Mouse (Mus musculus) heart, postnatal 0 days (tissue): Measurements from ENCODE around the gene Rac2. TPM values are rescaled to one million over a fixed set of nuclear protein-coding genes. Genes with fewer than 3 reads are reported as not detected.
A peak's percentile ranks its signal among the peaks of the same experiment; 100 is the strongest.

Experiments
- ATAC-seq: fragments of 200-750 bp; cut with Nextera tagmentation; 2 replicates; pipeline ENCODE4 v1.8.0; 2017; ENCODE audit warnings: low read depth, moderate number of reproducible peaks, moderate library complexity; ENCODE audit not compliant: insufficient read depth
- DNase-seq: peaks from one replicate; pipeline ENCODE4 v3.0.0-alpha.2; 2016; ENCODE audit warnings: low spot score
- H3K27ac ChIP-seq: fragments of 300-500 bp; sonication (generic); 2 replicates; pipeline ENCODE4 v1.5.1; 2014; ENCODE audit warnings: low read depth, mild to moderate bottlenecking
- H3K27me3 ChIP-seq: fragments of 300-500 bp; sonication (generic); 2 replicates; pipeline ENCODE4 v1.6.1; 2014; ENCODE audit warnings: low read length, mixed read lengths; ENCODE audit not compliant: control insufficient read depth, insufficient read depth
- H3K36me3 ChIP-seq: fragments of 300-500 bp; sonication (generic); replicated peaks from 2 replicates; pipeline ENCODE4 v1.6.1; 2014; ENCODE audit warnings: low read length, mixed read lengths; ENCODE audit not compliant: control insufficient read depth, insufficient read depth
- H3K4me1 ChIP-seq: fragments of 300-500 bp; sonication (generic); 2 replicates; pipeline ENCODE4 v1.6.1; 2014; ENCODE audit warnings: antibody characterized with exemption; ENCODE audit not compliant: control insufficient read depth, insufficient read depth
- H3K4me2 ChIP-seq: fragments of 300-500 bp; sonication (generic); 2 replicates; pipeline ENCODE4 v1.6.1; 2014; ENCODE audit warnings: low read depth, mild to moderate bottlenecking, low read length, moderate library complexity
- H3K4me3 ChIP-seq: fragments of 300-500 bp; sonication (generic); 2 replicates; pipeline ENCODE4 v1.5.1; 2014; ENCODE audit warnings: low read depth, low read length
- H3K9ac ChIP-seq: fragments of 300-500 bp; sonication (generic); replicated peaks from 2 replicates; pipeline ENCODE4 v1.6.1; 2014; ENCODE audit warnings: low read depth, low read length, mixed read lengths
- H3K9me3 ChIP-seq: fragments of 300-500 bp; sonication (generic); replicated peaks from 2 replicates; pipeline ENCODE4 v1.6.1; 2016; ENCODE audit warnings: low read length; ENCODE audit not compliant: control insufficient read depth
- CTCF ChIP-seq: IDR thresholded peaks from 2 replicates; pipeline ENCODE4 v1.5.1; 2016; ENCODE audit warnings: antibody characterized with exemption, control low read depth, low read depth
- EP300 ChIP-seq: IDR thresholded peaks from 2 replicates; pipeline ENCODE4 v1.6.1; 2016; ENCODE audit warnings: antibody characterized with exemption, low read depth
- WGBS: fragments of 180-500 bp; shearing (Covaris S2); extraction: QIAGEN DNeasy Blood & Tissue Kit; methylation state at CpG from one replicate; pipeline ENCODE4 v1.1.7; 2014; 5-methylcytosine and 5-hydroxymethylcytosine counted together
- polyA plus RNA-seq: library from polyadenylated mRNA; unstranded; fragments of >200 nt; fragmentation: Nextera tagmentation; extraction: Ambion mirVana; gene quantifications from 2 replicates; pipeline ENCODE4 v1.2.1, GENCODE M21; 2015
- total RNA-seq: library from RNA; depleted of rRNA; stranded (reverse); fragments of >200 nt; gene quantifications from 2 replicates; pipeline ENCODE4 v1.2.3, GENCODE M21; 2014; ENCODE audit warnings: low replicate concordance

The Rac2 gene
- total and polyA plus RNA-seq, 2 experiments from 2014 or later: 3.1 to 4.0 TPM

DNA sequence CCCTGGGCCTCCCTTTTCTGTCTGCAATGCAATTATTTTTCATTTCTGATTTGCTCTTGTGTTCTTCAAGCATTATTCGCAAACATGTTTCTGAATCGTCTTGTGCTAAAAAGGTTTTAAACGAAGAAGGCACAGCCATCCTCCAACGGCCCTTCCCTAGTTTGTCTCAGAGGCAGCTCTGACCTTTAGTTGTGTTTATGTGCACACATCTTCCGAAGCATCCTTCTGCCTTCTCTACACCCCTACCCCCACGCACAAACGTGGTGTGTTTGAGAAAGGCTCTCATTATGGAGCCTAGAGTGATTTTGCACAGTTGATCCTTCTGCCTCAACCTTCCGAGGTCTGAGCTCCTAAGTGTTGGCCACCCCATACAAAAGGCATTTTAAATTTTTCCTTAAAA lies 23.9 kb downstream of the Rac2 start:
- no peak for ATAC-seq
- peaks cover 16% of the 10 kb centered on the region for H3K27me3 ChIP-seq
- no peak overlapping the region for H3K4me2 ChIP-seq
- H3K27ac ChIP-seq: no peak overlapping the region
- no peak overlapping the region for H3K9ac ChIP-seq
- peaks cover 6% of the 10 kb centered on the region for H3K9me3 ChIP-seq
- no peak overlapping the region for H3K4me3 ChIP-seq
- TF ChIP-seq EP300 (no peak), CTCF (no peak)
- H3K36me3 ChIP-seq: no peaks in the 10 kb centered on the region
- no peaks in the 10 kb centered on the region for H3K4me1 ChIP-seq
- DNase-seq: no peak
- 74% methylated on average over 8 of the region's 8 CpGs for WGBS

- Histone ChIP-seq H3K4me3 (no peak overlapping the region), H3K4me2 (no peak overlapping the region), H3K36me3 (no peaks in the 10 kb centered on the region), H3K27me3 (peaks cover 16% of the 10 kb centered on the region), H3K9me3 (peaks cover 6% of the 10 kb centered on the region), H3K4me1 (no peaks in the 10 kb centered on the region), H3K27ac (no peak overlapping the region), H3K9ac (no peak overlapping the region)
- DNase-seq (no peak), ATAC-seq (no peak)
- no peak for TF ChIP-seq EP300
- no peak for TF ChIP-seq CTCF
- 23% methylated on average over 3 of the region's 3 CpGs for WGBS
Measured at GRCm38 (mm10) chr15:78548336-78548665, 24.3 kb downstream of the Rac2 start.

DNA sequence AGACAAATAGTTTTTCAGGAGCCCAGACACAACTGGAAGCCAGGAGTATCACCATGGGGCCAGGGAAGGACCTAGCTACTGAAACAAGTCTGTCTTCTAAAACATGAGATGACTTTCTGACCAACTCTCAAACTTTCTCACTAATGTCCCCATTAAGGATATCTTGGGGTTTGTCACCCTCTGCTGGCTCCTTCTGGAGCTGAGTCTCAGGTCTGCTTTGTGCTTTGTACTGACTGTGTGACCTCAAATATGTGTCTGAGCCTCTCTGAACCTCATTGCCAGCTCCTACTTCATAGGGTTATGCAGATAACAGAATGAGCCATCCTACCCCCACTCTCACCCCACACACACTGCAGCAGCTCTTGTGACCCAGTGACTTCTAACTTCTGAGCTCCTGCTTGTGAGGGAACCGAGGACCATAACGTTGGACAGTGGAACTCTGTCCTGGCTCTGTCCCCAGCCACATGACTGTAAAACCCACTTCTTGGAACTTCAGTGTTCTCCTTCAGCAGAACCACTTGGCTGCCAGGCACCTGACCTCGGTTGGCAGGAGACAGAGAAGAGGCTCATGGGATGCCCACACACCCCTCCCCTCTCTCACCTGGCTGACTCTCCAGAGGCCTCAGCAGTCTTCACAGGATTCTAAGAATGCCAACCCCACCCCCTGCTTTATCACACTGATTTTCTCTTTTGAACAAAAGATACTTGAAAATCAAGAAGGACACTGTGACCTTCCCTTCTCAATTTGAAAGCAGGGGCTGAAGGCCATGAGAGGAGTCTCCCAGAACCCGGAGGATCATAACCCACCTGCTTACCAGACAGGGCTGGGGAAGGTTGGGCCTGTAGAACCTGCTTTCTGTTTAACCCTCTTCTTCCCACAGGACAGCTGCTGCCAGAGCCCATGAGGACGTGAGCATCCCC lies 24.9 kb downstream of the Rac2 start:
- 24% methylated on average over 5 of the region's 5 CpGs for WGBS
- Histone ChIP-seq H3K9me3 (peaks cover 1% of the 10 kb centered on the region), H3K4me1 (0 out of 2 replicates have a peak, but pooled peaks cover 6% of the 10 kb centered on the region), H3K36me3 (no peaks in the 10 kb centered on the region), H3K27ac (no peak overlapping the region), H3K27me3 (peaks cover 16% of the 10 kb centered on the region), H3K9ac (no peak overlapping the region), H3K4me3 (no peak overlapping the region), H3K4me2 (no peak overlapping the region)
- ATAC-seq (peak; percentile 45; the same call in 1 of the 2 replicates), DNase-seq (no peak)
- no peak for TF ChIP-seq EP300
- TF ChIP-seq CTCF: peak; percentile 49

GRCm38 (mm10) chr15:78546060-78546459 lies 26.5 kb downstream of the Rac2 start:
- ATAC-seq (no peak), DNase-seq (no peak)
- no peak overlapping the region for H3K4me3 ChIP-seq
- no peaks in the 10 kb centered on the region for H3K36me3 ChIP-seq
- 64% methylated on average over 4 of the region's 4 CpGs for WGBS
- peaks cover 16% of the 10 kb centered on the region for H3K27me3 ChIP-seq
- H3K9ac ChIP-seq: no peak overlapping the region
- TF ChIP-seq EP300 (no peak), CTCF (no peak)
- no peaks in the 10 kb centered on the region for H3K9me3 ChIP-seq
- H3K4me2 ChIP-seq: no peak overlapping the region
- H3K4me1 ChIP-seq: peaks cover 18% of the 10 kb centered on the region
- H3K27ac ChIP-seq: no peak overlapping the region

GRCm38 (mm10) chr15:78544561-78545001 lies 28.0 kb downstream of the Rac2 start, which contains the start of gene Sstr3:
Gene Sstr3 (minus strand): TSS chr15:78544685.
- H3K9me3 ChIP-seq: no peaks in the 10 kb centered on the region
- ATAC-seq (no peak), DNase-seq (no peak)
- TF ChIP-seq CTCF: no peak
- TF ChIP-seq EP300: no peak
- peaks cover 16% of the 10 kb centered on the region for H3K27me3 ChIP-seq
- H3K27ac ChIP-seq: no peak within 1 kb of the TSS
- H3K4me1 ChIP-seq: peaks cover 18% of the 10 kb centered on the region
- H3K36me3 ChIP-seq: no peaks in the 10 kb centered on the region
- H3K4me3 ChIP-seq: no peak within 1 kb of the TSS
- no peak within 1 kb of the TSS for H3K4me2 ChIP-seq
- H3K9ac ChIP-seq: no peak within 1 kb of the TSS
- 13% methylated on average over 14 of the region's 14 CpGs for WGBS
